Mouse (Mus musculus) CH12.LX (cell line): ENCODE measurements at regions not wholly inside any gene's neighbourhood (a gene's known extent, or its start where the extent isn't known, plus 50 kb on each side); places are given as distances from the start of the nearest gene placed in this dataset.

ENCODE experiments used
- BHLHE40 ChIP-seq: IDR thresholded peaks from 2 replicates; pipeline ENCODE4 v1.6.1; 2011; ENCODE audit warnings: mild to moderate bottlenecking, low read depth, low read length, improper control_type of control experiment
- CTCF ChIP-seq, 2 experiments: IDR thresholded peaks in 1 of 2; conservative IDR thresholded peaks in 1 of 2; 2 replicates each; pipeline ENCODE4 v1.5.1; 2011 to 2012; ENCODE audit warnings: low read depth in 2 of 2, low read length in 2 of 2, improper control_type of control experiment in 1 of 2, inconsistent platforms in 1 of 2, mild to moderate bottlenecking in 1 of 2, moderate library complexity in 1 of 2
- EP300 ChIP-seq: IDR thresholded peaks from 2 replicates; pipeline ENCODE4 v1.6.1; 2011; ENCODE audit warnings: low read length, improper control_type of control experiment
- IRF4 ChIP-seq: IDR thresholded peaks from 2 replicates; pipeline ENCODE4 v1.6.1; 2014; ENCODE audit warnings: low read depth, mild to moderate bottlenecking, inconsistent platforms, low read length, improper control_type of control experiment
- JUND ChIP-seq: conservative IDR thresholded peaks from 2 replicates; pipeline ENCODE4 v1.6.1; 2011; ENCODE audit warnings: low read depth, low read length, improper control_type of control experiment
- MAFK ChIP-seq: IDR thresholded peaks from 2 replicates; pipeline ENCODE4 v1.6.1; 2011; ENCODE audit warnings: low read length, improper control_type of control experiment; ENCODE audit not compliant: insufficient replicate concordance
- NELFE ChIP-seq: IDR thresholded peaks from 2 replicates; pipeline ENCODE4 v1.6.1; 2011; ENCODE audit warnings: low read depth, low read length, improper control_type of control experiment
- NRF1 ChIP-seq: IDR thresholded peaks from 2 replicates; pipeline ENCODE4 v1.6.1; 2014; ENCODE audit warnings: low read depth, mild to moderate bottlenecking, inconsistent platforms, low read length, improper control_type of control experiment, moderate library complexity
- POLR2A ChIP-seq: IDR thresholded peaks from 2 replicates; pipeline ENCODE4 v1.6.1; 2011; ENCODE audit warnings: low read depth, mild to moderate bottlenecking, improper control_type of control experiment, low read length
- ZC3H11A ChIP-seq: IDR thresholded peaks from 2 replicates; pipeline ENCODE4 v1.6.1; 2012; ENCODE audit warnings: low read depth, mild to moderate bottlenecking, inconsistent platforms, low read length, improper control_type of control experiment
- ZMIZ1 ChIP-seq: IDR thresholded peaks from 2 replicates; pipeline ENCODE4 v1.6.1; 2012; ENCODE audit warnings: low read depth, mild to moderate bottlenecking, inconsistent platforms, low read length, improper control_type of control experiment

GRCm38 (mm10) chr11:12837387-12837786, 372.6 kb upstream of the Cobl start:
- no peak for TF ChIP-seq NRF1
- no peak for TF ChIP-seq POLR2A
- TF ChIP-seq MAFK, result no peak
- no peak for TF ChIP-seq EP300
- TF ChIP-seq BHLHE40, result no peak
- no peak for TF ChIP-seq NELFE
- TF ChIP-seq CTCF (conservative IDR thresholded peaks at IDR 0.05 in 1 of 2, IDR thresholded peaks at IDR 0.05 in 1 of 2; ENCODE audit: low read depth in 2 of 2, low read length in 2 of 2), result no peak
- no peak for TF ChIP-seq ZC3H11A
- no peak for TF ChIP-seq ZMIZ1
- no peak for TF ChIP-seq IRF4
- no peak for TF ChIP-seq JUND
